Mouse (Mus musculus) layer of hippocampus, adult 6 months (tissue): Measurements from ENCODE around the gene Cacna1d. TPM values are rescaled to one million over a fixed set of nuclear protein-coding genes. Genes with fewer than 3 reads are reported as not detected.

Experiments
- long read RNA-seq, 2 experiments: library from polyadenylated mRNA; unstranded; transcript quantifications; one replicate each; pipeline ENCODE4 v2.0.0; 2019 to 2020
- polyA plus RNA-seq: library from polyadenylated mRNA; unstranded; fragments of <200 nt; fragmentation: Nextera tagmentation; gene quantifications from 2 replicates; pipeline ENCODE4 v1.2.3, GENCODE M21; 2021

The Cacna1d gene
- polyA plus RNA-seq, result 3.4 and 4.0 TPM in 2 replicates
- long read RNA-seq, experiment 1, partial matches to known transcripts, result 4 of 12 reads
- long read RNA-seq, experiment 1, other reads (novel, unspliced or antisense), result 8 of 12 reads
- long read RNA-seq, experiment 2, partial matches to known transcripts, result 6 of 27 reads
- long read RNA-seq, experiment 2, other reads (novel, unspliced or antisense), result 21 of 27 reads

GRCm38 (mm10) chr14:30491342-30491741 is at the start of gene Cacna1d:
Gene Cacna1d, minus strand, starts transcription at chr14:30491455.

DNA sequence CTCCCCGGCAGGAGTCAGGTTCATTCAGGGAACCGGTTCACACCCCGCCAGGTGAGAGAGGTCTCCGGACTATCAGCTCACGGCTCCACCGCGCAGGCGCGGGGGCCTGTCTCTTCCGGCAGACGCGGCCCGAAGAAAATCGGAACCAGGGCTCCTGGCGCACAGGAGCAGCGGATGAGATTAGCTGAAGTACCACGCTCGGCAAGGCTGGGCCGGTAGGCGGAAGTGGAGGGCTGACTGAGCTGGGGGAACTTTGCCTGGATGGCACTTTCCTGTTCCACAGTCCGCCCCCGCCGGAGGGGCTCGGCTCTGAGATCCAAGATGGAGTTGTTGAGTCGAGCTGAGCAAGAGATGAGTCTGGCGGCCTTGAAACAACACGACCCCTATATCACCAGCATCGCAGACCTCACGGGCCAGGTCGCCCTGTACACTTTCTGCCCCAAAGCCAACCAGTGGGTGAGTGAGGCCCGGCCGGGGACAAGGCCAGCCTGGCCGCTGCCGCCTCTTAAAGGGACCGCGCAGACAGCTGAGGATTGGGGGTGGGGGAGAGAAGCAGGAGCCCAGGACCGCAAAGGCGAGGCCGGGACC is 11.8 kb downstream of the Cacna1d start, which contains the start of gene Dcp1a:
Dcp1a (plus strand) TSS at position 175 of the 588 bp plus-strand sequence.

GRCm38 (mm10) chr14:30008733-30009575 is 482.3 kb downstream of the Cacna1d start, which contains the start of the genes Il17rb and Chdh:
Gene Il17rb, minus strand, starts transcription at chr14:30008896.
Gene Chdh, plus strand, starts transcription at chr14:30009023.

Other genes starting within 250 kb of the Cacna1d start
- gene Dcp1a, start 11.9 kb downstream of the Cacna1d start, polyA plus RNA-seq, result 7.2 and 9.3 TPM in 2 replicates
- 128 and 147 TPM in 2 replicates for gene Tkt, start 56.9 kb upstream of the Cacna1d start, polyA plus RNA-seq
- gene Prkcd, start 134.8 kb upstream of the Cacna1d start, polyA plus RNA-seq, result 23.0 and 23.2 TPM in 2 replicates
- gene Rft1, start 162.9 kb upstream of the Cacna1d start, polyA plus RNA-seq, result 9.8 and 11.7 TPM in 2 replicates
- 5.9 and 7.1 TPM in 2 replicates for gene Sfmbt1, start 223.4 kb upstream of the Cacna1d start, polyA plus RNA-seq